Mouse (Mus musculus): ENCODE measurements around the gene Adam33.
"Not testable (repeated sequence)": the region's sequence is repeated elsewhere in the genome, so short reads cannot be mapped to it uniquely, and the experiment has no call there.

Adam33 gene

DNA sequence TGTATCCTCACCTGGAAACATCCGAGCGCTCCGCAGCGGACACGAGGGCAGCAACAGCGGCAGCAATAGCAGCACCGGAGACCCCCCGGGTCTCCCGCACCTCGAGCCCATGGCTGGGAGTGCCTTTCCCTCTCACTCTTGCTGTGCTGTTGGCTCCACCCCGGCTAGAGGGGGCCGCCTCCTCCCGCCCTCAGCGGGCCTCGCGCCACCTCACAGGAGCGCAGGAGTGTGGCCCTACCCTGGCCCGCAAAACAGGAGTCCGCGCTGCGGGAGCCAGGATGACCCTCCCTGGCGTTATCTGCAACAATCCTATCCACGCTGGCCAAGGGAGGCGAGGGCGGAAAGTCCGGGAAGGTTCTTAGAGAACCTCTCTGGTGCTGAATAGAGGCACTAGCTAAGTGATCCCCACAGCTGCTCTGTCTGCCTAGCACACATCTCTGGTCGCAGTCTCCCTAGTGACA is at the start of gene Adam33:
Adam33 (minus strand) TSS at position 411 of the 461 bp plus-strand sequence.
- no peak for DNase-seq (ENCODE audit: extremely low read depth, insufficient read length, low spot score)

- no peak for DNase-seq (ENCODE audit: extremely low read depth, insufficient read length, low spot score)
Observed at GRCm38 (mm10) chr2:131105989-131106388, 42.4 kb upstream of the Adam33 start.

- not testable (repeated sequence) for DNase-seq (ENCODE audit: extremely low read depth, insufficient read length, low spot score)
Observed at GRCm38 (mm10) chr2:131105061-131105460, 41.4 kb upstream of the Adam33 start.

- DNase-seq (ENCODE audit: extremely low read depth, insufficient read length, low spot score) = no peak
Observed at GRCm38 (mm10) chr2:131104021-131104420, 40.4 kb upstream of the Adam33 start.

GRCm38 (mm10) chr2:131101530-131101929 is 37.9 kb upstream of the Adam33 start:
- no peak for DNase-seq (ENCODE audit: extremely low read depth, insufficient read length, low spot score)

DNA sequence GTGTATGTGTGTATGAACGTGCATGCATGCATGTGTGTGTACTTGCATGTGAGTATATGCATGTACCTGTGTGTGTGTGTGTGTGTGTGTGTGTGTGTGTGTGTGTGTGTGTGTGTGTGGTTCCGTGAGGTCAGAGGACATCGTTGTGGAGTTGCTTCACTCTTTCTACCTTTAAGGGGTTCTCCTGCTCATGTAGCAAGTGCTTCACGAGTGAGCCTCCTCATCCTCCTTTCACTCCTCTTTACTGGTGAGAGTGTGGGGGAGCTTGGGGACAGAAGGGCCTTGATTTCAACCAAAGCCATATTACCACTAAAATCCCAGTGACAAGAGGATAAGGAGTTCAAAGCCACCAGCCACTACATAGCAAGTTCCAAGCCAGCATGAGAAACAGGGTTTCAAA is 33.5 kb upstream of the Adam33 start:
- DNase-seq (ENCODE audit: extremely low read depth, insufficient read length, low spot score) = no peak

DNA sequence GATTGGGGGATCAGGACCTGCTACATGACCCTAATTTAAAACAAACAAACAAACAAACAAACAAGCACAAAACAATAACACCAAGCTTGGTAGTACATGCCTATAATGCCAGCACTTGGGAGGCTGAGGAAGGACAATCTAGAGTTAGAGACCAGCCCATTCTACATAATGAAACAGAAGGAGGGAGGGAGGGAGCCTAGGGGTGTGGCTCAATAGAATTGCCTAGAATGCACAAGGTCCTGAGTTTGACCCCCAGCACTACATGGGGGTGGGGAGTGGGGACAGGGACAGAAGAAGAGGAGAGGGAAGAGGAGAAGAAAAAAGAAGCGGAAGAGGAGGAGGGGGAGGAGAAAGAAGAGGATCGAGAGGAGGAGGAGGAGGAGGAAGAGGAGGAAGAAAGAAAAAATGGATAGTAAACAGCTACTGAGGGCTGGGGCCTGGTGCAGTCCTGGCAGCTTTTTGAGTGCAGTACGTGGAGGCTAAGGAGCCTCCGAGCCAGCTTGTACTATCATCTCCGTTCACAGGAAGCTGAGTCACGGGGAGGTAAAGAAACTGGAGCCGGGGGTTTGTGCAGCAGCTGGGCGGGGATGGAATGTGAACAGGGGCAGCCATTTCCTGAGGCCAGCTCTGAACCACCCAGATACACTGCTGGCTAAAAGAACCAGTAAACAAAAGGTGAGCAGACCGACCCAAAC is 32.6 kb upstream of the Adam33 start:
- DNase-seq (ENCODE audit: extremely low read depth, insufficient read length, low spot score) = peak; percentile 73

DNA sequence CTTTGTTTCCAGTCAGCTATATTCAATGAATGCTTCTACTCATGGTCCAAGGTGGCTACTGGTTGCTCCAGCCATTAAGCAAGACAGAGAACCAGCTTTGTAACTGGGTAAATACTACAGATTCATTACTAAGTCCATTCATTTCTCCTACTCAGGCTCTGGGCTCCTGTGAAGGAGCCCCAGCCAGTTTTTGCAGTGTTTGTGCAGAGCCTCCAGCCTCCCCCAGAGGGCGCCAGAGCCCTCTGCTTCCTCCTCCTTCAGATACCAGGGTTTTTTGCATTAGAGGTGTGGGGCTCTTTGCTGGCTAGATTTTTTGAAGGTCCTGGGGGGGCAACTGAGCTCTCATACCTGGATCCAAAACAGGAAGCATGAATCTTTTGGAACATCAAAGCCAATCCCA is 31.2 kb upstream of the Adam33 start:
- DNase-seq (ENCODE audit: extremely low read depth, insufficient read length, low spot score) = peak; percentile 41

- no peak for DNase-seq (ENCODE audit: extremely low read depth, insufficient read length, low spot score)
Observed at GRCm38 (mm10) chr2:131093577-131093976, 30.0 kb upstream of the Adam33 start.

GRCm38 (mm10) chr2:131090852-131091251 is 27.2 kb upstream of the Adam33 start:
- no peak for DNase-seq (ENCODE audit: extremely low read depth, insufficient read length, low spot score)

- DNase-seq (ENCODE audit: extremely low read depth, insufficient read length, low spot score) = no peak
Observed at GRCm38 (mm10) chr2:131089634-131090033, 26.0 kb upstream of the Adam33 start.

DNA sequence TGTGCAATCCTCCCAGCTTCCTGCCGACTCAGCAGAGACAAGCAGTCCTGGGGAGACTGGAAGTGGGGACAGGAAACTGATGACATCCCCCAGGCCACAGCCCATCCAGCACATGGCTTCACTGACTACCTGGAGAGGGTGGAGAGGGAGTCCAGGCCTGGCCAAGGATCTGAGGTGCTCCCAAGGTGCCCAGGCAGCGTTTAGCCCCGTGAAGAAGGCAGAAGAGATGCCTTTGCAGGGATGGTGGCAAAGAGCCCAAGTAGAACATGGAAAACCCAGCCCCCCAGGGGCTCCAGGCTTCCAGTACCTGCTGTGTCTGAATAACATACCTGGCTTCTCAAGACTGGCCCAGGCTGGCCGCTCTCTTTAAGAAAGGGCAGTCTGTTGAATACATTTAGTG is 25.0 kb upstream of the Adam33 start:
- DNase-seq (ENCODE audit: extremely low read depth, insufficient read length, low spot score) = no peak

DNA sequence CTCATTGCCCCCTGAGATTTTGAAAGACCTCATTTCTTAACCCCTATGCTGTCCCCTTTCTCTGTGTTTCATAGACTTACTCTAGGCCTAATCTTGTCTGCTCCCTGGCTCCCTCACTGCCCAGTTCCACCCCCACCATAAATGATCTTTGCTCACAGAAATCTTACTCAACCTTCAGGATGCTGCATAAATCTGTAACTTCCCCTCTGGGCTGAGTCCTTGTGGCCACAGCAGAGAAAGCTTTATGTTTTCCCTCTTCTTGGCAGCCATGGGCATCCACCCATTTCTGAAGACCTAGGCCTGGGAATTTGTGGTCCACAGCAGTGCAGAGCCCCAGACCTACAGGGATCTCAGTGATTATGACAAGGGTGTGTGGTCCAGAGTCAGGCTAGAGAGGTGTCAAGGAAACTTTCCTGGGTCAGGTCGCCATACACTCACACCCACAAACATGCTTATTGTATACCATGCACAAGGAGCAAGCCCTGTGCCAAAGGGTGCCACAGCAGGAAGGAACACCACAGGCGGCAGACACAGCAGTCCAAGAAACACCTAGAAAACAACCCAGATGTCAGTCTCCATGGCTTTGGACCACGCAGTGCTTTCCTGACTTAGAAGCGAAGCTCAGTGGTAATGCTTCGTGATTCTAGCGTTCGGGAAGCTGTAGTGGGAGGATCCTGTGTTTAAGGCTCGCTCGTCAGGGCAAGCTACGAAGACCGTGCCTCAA is 23.2 kb upstream of the Adam33 start, which contains the start of gene Siglec1:
Siglec1 (minus strand) TSS at position 99 of the 724 bp plus-strand sequence.
- DNase-seq (ENCODE audit: extremely low read depth, insufficient read length, low spot score) = no peak

GRCm38 (mm10) chr2:131084206-131084605 is 20.6 kb upstream of the Adam33 start:
- no peak for DNase-seq (ENCODE audit: extremely low read depth, insufficient read length, low spot score)

- DNase-seq (ENCODE audit: extremely low read depth, insufficient read length, low spot score) = no peak
Observed at GRCm38 (mm10) chr2:131080507-131080906, 16.9 kb upstream of the Adam33 start.

GRCm38 (mm10) chr2:131072536-131072935 is 8.9 kb upstream of the Adam33 start:
- no peak for DNase-seq (ENCODE audit: extremely low read depth, insufficient read length, low spot score)

- DNase-seq (ENCODE audit: extremely low read depth, insufficient read length, low spot score) = no peak
Observed at GRCm38 (mm10) chr2:131067481-131067880, 3.9 kb upstream of the Adam33 start.

DNA sequence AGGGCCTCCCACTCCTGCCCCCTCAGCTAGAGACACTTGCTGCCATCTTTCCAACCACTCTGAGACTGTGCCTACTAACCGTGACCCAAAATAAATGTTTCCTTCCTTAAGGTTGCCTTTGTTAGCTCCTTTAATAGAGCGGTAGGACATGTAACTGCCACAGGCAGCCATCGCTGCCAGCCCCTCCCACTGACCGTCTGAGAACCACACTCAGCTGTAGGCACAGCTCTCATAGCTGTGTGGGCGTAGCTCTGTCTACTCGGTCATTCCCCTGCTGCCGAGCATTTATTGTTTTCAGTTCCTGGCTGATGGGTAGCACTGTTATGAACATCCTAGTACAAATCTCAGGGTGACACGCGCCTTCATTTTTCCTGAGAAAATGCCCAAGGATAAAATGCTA is 2.7 kb upstream of the Adam33 start:
- no peak for DNase-seq (ENCODE audit: extremely low read depth, insufficient read length, low spot score)

GRCm38 (mm10) chr2:131061607-131062006 is 2.0 kb downstream of the Adam33 start:
- DNase-seq (ENCODE audit: extremely low read depth, insufficient read length, low spot score) = no peak

DNA sequence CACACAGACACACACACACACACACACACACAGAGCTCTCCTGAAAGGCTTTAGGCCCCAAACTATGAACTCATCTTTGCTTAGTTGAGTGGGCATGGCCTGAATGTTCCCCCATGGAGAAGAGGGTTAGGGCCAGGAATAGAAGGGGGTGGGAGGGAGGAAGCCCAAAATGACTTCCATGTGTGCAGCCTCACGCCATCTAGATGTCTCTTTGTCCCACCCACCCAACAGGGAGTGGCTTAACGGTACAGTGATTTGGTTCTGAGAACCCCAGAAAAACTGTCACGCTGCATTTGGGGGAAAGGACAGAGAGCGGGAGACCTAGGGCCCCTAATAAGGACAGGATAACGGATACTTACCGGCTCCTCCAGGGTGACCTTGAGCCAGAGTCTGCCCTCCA is 2.8 kb downstream of the Adam33 start:
- no peak for DNase-seq (ENCODE audit: extremely low read depth, insufficient read length, low spot score)

GRCm38 (mm10) chr2:131059781-131060540 is 3.7 kb downstream of the Adam33 start:
- no peak for DNase-seq (ENCODE audit: extremely low read depth, insufficient read length, low spot score)
